Mouse (Mus musculus) B cell, adult 67 days (primary cell): ENCODE measurements around the gene Oaz1. TPM values are rescaled to one million over a fixed set of nuclear protein-coding genes. Genes with fewer than 3 reads are reported as not detected.

ENCODE experiments used
- total RNA-seq, 2 experiments: library from RNA; stranded (reverse); gene quantifications; 4 replicates each; pipeline ENCODE4 v1.2.4; 2023

Oaz1 gene
- total RNA-seq = 100 to 1,000 TPM; 496 to 510 TPM

GRCm38 (mm10) chr10:80826151-80827062 is at the start of gene Oaz1:
Gene Oaz1 (plus strand): TSS chr10:80826656.

GRCm38 (mm10) chr10:80798150-80799006 is 28.1 kb upstream of the Oaz1 start, which contains the start of the genes Sf3a2 and Plekhj1:
Gene Sf3a2 (plus strand): TSS chr10:80798198.
Gene Plekhj1 (minus strand): TSS chr10:80798626.

GRCm38 (mm10) chr10:80804916-80805315 is 21.5 kb upstream of the Oaz1 start, which contains the start of gene Amh:
Gene Amh (plus strand): TSS chr10:80805243.

GRCm38 (mm10) chr10:80813366-80813765 is 13.1 kb upstream of the Oaz1 start, which contains the start of gene Jsrp1:
Gene Jsrp1 (minus strand): TSS chr10:80813498.

GRCm38 (mm10) chr10:80843931-80844547 is 17.6 kb downstream of the Oaz1 start, which contains the start of gene Lingo3:
Gene Lingo3 (minus strand): TSS chr10:80844039.

GRCm38 (mm10) chr10:80854913-80855748 is 28.7 kb downstream of the Oaz1 start, which contains the start of the genes Lsm7 and Sppl2b:
Gene Lsm7 (minus strand): TSS chr10:80855209.
Gene Sppl2b (plus strand): TSS chr10:80855275.

GRCm38 (mm10) chr10:80871581-80871980 is 45.1 kb downstream of the Oaz1 start, which contains the start of gene Tmprss9:
Gene Tmprss9 (plus strand): TSS chr10:80871848.

Other genes with a start within 250 kb of the Oaz1 start
- gene Klf16, start 249.3 kb upstream of the Oaz1 start, total RNA-seq = 10 to 100 TPM; 32.4 to 32.5 TPM
- 100 to 1,000 TPM; 111 to 117 TPM for gene Abhd17a, start 236.3 kb upstream of the Oaz1 start, total RNA-seq
- 10 to 100 TPM; 54.1 to 64.9 TPM for gene Scamp4, start 223.8 kb upstream of the Oaz1 start, total RNA-seq
- gene Adat3, start 223.8 kb upstream of the Oaz1 start, total RNA-seq = 10 to 100 TPM in 1 of 2 experiments, 1 to 10 TPM in 1; 6.4 to 13.3 TPM
- 10 to 100 TPM in 1 of 2 experiments, 1 to 10 TPM in 1; 9.1 to 10.4 TPM for gene Gm49322, start 220.6 kb upstream of the Oaz1 start, total RNA-seq
- 100 to 1,000 TPM; 203 to 222 TPM for gene Csnk1g2, start 203.8 kb upstream of the Oaz1 start, total RNA-seq
- gene Btbd2, start 169.6 kb upstream of the Oaz1 start, total RNA-seq = 10 to 100 TPM; 32.1 to 40.9 TPM
- gene Mknk2, start 148.5 kb upstream of the Oaz1 start, total RNA-seq = 100 to 1,000 TPM; 441 to 463 TPM
- 100 to 1,000 TPM; 123 to 146 TPM for gene Mob3a, start 124.7 kb upstream of the Oaz1 start, total RNA-seq
- 10 to 100 TPM; 45.0 to 50.1 TPM for gene Izumo4, start 124.5 kb upstream of the Oaz1 start, total RNA-seq
- 100 to 1,000 TPM; 148 to 163 TPM for gene Ap3d1, start 84.4 kb upstream of the Oaz1 start, total RNA-seq
- 10 to 100 TPM; 68.5 to 68.9 TPM for gene Dot1l, start 71.5 kb upstream of the Oaz1 start, total RNA-seq
- gene Sf3a2, start 28.5 kb upstream of the Oaz1 start, total RNA-seq = 10 to 100 TPM; 69.1 to 83.5 TPM
- gene Plekhj1, start 28.0 kb upstream of the Oaz1 start, total RNA-seq = 100 to 1,000 TPM; 151 to 152 TPM
- gene Amh, start 21.4 kb upstream of the Oaz1 start, total RNA-seq = 1 to 10 TPM; 1.2 to 2.7 TPM
- not detected for gene Jsrp1, start 13.2 kb upstream of the Oaz1 start, total RNA-seq
- not detected for gene Lingo3, start 17.4 kb downstream of the Oaz1 start, total RNA-seq
- 10 to 100 TPM; 31.9 to 37.1 TPM for gene Lsm7, start 28.6 kb downstream of the Oaz1 start, total RNA-seq
- 10 to 100 TPM; 33.2 to 34.7 TPM for gene Sppl2b, start 28.6 kb downstream of the Oaz1 start, total RNA-seq
- gene Tmprss9, start 45.2 kb downstream of the Oaz1 start, total RNA-seq = not detected
- 10 to 100 TPM; 57.8 to 77.8 TPM for gene Timm13, start 74.3 kb downstream of the Oaz1 start, total RNA-seq
- 10 to 100 TPM; 14.6 to 16.0 TPM for gene Lmnb2, start 91.6 kb downstream of the Oaz1 start, total RNA-seq
- gene Gadd45b, start 103.4 kb downstream of the Oaz1 start, total RNA-seq = 10 to 100 TPM; 32.5 to 39.0 TPM
- gene Gng7, start 188.3 kb downstream of the Oaz1 start, total RNA-seq = under 1 TPM; 0.21 to 0.41 TPM
- gene Diras1, start 199.0 kb downstream of the Oaz1 start, total RNA-seq = not detected
- 10 to 100 TPM; 15.6 to 18.9 TPM for gene Slc39a3, start 210.8 kb downstream of the Oaz1 start, total RNA-seq
- gene Sgta, start 233.5 kb downstream of the Oaz1 start, total RNA-seq = 10 to 100 TPM; 57.0 to 65.1 TPM
- 10 to 100 TPM; 11.9 to 15.9 TPM for gene Thop1, start 243.4 kb downstream of the Oaz1 start, total RNA-seq